Mouse (Mus musculus) left cerebral cortex, adult 11 months (tissue): Measurements from ENCODE around the gene Hivep1.

ENCODE experiments used
- DNase-seq: peaks from one replicate; pipeline ENCODE4 v3.0.0; 2022; ENCODE audit warnings: low spot score

Gene Hivep1

DNA sequence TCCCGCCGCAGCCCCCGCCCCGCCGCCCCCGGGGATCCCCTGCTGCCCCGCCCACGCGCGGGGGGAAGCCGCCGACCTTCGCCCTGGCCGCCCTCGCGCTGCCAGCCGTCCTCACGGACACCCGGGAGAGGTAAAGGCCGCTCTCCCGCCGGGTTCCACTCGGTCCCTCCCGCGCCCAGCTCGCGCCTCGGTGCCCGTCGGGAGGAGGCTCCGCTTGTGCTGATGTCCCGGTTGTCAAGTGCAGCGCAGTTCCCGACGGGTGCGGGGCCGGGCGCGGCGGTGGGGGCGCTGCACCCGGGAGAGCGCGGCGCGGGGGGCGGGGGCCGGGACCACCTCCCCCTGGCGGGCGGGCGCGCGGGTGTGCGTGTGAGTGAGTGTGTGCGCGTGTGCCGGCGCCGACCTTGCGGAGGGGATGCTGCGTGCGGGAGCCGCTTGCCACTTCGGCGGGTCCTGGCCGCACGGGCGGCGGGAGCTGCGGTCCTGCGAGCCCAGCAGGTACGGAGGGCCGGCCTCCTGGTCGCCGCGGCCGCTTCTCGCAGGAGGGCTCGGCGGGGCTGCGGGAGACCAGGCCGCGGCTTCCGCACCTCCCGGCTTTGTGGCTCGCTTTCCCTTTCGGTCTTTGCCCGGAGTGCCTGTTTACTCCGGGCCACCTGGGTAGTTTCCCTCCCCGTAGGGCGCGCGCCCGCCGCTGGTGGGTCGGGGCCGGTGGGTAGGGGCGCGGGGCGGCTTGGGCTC, at the start of gene Hivep1:
TSS of gene Hivep1 (plus strand) at position 61 of the 735 bp plus-strand sequence.
- peak; percentile 54 for DNase-seq

DNA sequence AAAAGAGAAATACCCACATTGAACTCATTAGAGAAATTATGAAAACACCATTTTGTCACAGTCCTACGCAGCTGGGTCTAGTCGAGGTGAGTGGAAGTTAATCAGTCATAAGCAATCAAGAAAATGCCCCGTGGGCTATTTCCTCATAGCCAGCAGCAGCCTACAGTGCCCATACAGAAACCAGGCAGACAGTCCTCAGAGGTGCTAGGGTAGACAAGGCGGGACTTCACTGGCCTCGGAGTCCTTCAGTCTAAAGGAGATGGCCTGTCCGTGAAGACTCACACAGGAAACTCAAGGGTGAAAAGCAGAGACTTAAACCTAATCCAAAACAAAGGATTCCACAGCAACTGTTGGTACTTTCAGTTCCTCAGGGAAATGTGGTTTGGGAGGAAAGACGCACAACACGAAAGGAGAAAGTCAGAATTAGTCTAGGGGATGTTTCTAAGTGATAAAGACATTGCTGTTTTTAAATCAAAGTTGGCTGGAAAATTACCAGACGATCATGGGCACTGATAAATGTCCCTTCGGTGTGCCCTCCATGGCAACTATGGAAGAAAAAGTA, 36.3 kb upstream of the Hivep1 start:
- DNase-seq: no peak

DNA sequence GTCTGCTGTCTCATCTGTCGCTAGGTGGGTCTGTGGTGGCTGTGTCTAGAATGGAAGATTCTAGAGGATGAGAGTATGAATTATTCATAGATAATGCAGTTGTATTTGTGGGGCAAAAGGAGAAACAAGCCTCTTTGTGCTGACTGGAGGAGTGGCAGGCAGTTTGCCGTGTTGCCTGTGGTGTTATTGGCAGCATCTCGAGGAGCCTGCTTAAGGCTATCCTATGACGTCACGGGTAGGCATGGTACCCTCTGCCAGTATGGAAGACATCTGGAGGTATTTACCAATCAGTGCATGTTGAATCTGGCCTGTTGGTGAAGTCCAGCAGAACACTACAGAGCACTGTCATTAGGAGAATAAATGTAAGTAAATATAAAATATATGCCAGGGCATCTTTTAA, 35.6 kb upstream of the Hivep1 start:
- DNase-seq: no peak

DNA sequence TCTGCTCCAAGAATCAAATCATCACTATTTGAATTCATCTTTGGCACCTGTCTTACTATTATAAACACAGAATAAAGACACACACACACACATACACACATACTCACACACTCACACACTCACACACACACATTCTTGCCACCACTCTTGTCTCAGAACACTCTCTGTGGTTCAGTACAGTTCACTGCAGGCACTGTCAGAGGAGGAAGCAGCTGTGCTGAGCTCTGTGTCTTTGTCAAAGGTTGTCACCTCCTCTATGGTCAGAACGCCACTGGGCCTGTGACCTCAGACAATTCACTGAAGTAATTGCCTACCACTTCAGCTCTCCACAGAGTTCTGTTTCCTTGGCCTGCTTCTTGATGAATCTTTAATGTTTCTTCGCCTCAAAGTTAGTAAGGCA, 33.5 kb upstream of the Hivep1 start:
- no peak for DNase-seq

GRCm38 (mm10) chr13:42041203-42041602, 10.6 kb upstream of the Hivep1 start:
- no peak for DNase-seq

GRCm38 (mm10) chr13:42043431-42043830, 8.4 kb upstream of the Hivep1 start:
- DNase-seq: no peak

DNA sequence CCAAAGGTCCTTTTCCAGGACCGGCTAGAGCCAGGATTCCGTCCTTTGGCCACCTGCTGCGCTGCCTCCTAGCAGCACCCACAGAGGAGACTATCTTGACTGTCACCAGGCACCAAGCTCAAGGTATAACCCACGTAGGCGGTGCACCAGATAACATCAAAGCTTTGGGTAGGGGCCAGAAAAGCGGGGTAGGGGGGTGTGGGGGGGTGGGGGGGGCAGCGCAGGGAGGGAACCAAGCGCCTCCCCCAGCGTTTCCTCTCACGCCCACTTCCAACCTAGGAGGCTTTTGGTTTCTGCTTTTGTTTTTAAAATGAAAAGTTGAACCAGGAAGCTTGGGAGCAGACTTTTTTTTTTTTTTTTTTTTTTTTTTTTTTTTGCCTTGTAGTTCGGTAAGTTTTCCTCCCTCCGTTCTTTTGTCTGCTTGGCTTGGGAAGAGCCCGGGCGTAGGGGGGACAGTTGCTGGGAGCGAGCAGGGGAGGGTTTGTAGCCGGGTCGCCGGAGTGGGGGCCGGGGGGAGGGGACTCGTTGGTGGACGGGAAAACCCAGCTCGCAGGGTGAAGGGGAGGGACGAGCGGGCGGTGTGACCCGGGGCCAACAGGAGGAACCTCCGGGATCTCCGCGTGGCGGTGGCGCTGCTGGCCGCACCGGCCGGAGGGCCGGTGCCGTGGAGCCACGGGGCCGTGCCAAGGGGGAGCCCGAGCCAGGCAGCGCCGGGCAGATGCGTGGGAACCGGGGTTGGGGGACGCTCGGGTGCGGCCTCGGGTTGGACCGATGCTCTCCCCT, 2.6 kb upstream of the Hivep1 start:
- DNase-seq: no peak

- DNase-seq: no peak
These were observed 2.1 kb upstream of the Hivep1 start for GRCm38 (mm10) chr13:42049774-42050125.

DNA sequence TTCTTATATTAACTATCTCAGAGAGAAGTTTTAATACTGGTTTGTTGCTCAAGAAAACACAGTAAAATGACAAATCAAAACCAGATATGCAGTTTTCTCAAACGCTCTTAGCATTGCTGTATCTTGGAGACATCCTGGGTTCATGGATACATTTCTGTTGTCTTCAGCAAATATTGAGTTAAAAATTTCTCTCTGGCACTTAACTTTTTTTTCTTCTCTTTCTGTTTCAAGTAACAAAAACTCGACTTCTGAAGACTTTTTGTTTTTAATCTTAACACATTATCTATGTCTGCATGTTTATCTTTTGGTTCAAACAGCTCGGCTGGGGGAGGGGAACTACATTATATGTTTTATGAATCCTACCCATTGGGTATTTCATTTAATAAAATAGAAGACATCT, 1.7 kb upstream of the Hivep1 start:
- no peak for DNase-seq

- DNase-seq: no peak
These were observed 980 bp upstream of the Hivep1 start for GRCm38 (mm10) chr13:42050880-42051201.

- DNase-seq: peak; percentile 87
These were observed 467 bp upstream of the Hivep1 start for GRCm38 (mm10) chr13:42051202-42051906.

DNA sequence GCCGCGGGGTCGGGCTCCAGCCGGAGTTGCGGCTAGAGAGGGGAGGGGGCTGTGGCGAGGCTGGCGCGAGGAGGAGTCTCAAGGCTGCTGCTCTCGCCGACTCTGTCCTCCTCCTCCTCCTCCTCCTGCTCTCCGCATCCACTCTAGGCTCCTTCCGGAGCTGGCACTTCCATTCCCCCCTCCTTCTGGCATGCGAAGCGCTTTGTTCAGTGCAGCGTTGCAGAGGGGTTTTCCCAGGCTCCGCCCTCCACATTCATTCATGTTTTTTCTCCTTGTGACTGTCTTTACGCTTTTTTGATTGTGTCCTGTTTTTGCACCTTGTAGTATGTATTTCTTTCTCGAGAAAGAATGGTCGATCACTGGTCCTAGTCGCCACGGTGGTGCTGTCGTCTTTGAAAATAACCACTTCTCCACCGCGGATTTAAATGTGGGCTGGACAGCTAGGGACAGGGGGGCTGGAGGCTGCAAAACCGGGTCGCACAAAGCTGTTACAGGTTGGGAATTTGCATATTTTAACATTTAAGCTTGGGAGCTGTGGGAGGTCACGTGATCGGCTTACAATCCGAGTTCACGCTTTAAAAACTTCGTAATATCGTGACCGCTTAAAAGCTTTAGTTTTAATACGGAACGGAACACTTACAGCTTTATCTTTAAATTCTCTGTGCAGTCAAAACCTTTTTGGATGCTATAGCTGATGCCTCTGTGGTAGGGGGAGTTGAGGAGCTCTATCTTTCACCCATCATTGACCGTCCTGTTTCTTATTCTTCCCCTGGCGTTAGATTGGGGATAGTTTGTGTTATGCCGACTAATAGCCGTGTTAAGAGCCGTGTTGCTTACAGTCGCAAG, 1.1 kb downstream of the Hivep1 start:
- peak; percentile 42 for DNase-seq

DNA sequence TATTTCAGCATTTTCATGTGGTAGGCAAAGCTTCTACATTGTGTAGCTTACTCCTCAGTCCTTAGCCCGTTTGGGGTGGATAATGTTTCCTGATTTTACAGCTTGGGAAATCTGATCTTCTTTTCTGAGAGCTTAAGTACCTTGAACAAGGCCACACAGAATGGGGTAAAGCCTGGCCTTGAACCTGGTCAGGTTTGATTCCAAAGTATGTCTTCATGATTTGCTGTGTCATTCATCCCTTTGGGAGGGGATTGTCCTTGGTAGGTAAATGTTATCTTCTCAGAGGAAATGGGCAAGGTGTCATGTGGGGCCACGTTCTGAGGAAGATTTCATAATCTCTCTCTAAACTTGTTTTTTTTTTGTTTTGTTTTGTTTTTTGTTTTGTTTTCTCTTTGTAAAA, 1.8 kb downstream of the Hivep1 start:
- no peak for DNase-seq

DNA sequence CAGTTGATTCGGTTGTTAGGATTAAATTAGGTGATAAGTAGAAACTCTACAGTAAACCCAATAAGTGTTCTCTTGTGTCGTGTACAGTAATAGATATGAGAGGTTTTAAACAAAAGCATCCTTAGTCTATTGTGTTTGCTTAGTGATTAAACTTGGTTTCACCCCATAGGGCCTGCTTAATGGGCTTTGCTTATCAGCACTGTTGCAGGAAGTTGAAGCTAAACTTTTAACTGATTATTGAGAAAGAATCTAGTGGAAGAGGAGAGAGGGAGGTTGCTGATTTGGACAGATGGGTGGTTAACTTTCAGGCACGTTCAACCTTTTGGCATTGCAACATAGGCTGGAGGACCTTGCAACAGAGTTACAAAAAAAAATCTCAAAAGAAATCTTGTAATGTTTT, 2.3 kb downstream of the Hivep1 start:
- no peak for DNase-seq

- DNase-seq: no peak
These were observed 5.0 kb downstream of the Hivep1 start for GRCm38 (mm10) chr13:42056712-42057332.

GRCm38 (mm10) chr13:42060846-42061630, 9.2 kb downstream of the Hivep1 start:
- no peak for DNase-seq

GRCm38 (mm10) chr13:42064257-42064656, 12.4 kb downstream of the Hivep1 start:
- no peak for DNase-seq

DNA sequence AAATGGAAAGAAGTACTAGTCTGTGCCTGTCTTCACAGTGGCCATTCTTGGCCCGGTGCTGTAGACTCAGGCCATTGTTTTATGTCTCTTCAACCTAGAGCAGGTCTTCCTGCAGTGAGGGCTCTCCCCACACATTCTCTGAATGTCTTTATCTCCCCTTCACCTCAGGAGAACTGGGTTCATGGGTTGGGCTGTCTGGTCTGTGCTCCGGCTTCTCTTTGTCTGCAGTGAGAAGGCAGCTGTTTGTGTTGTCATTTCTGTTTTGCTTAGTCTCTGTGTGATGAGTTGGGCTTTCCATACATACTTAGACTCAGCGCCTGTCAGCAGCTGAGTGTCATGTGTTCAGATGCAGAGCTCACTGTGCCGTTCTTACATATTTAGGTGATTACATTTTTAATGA, 18.4 kb downstream of the Hivep1 start:
- no peak for DNase-seq

DNA sequence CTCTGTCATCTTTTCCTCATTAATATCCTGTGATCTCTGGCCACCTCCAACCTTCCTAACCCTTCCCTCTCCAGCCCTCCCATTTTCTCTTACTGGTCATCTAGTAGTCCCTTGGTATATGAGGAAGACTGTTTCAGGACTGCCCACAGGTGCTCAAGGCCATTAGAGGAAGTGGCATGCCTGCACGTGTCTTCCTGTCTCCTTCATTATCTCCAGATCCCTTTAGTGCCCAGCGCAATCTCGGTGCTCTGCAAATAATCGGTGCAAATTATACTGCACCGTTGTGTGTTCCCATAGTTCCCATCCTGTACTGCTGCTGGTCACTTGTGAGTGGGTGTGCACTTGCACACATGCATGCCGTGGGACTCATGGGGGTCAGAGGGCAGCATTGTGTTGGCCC, 19.2 kb downstream of the Hivep1 start:
- DNase-seq: no peak

- no peak for DNase-seq
These were observed 21.5 kb downstream of the Hivep1 start for GRCm38 (mm10) chr13:42073285-42073684.

GRCm38 (mm10) chr13:42075546-42075945, 23.7 kb downstream of the Hivep1 start:
- DNase-seq: no peak
